Mouse (Mus musculus): Measurements from ENCODE around the gene Afmid.

The Afmid gene

GRCm38 (mm10) chr11:117882208-117882607 lies 56.5 kb downstream of the Afmid start:
- DNase-seq, result peak; percentile 63 to 73

GRCm38 (mm10) chr11:117886000-117886399 lies 60.3 kb downstream of the Afmid start:
- DNase-seq, result peak in 1 of 2 experiments; percentile 32

- DNase-seq, result no peak
Measured at GRCm38 (mm10) chr11:117888168-117888852, 62.6 kb downstream of the Afmid start.

GRCm38 (mm10) chr11:117888853-117889822 lies 63.4 kb downstream of the Afmid start:
- no peak for DNase-seq

Data from lung, adult 18-20 months (tissue).